ENCODE assay signal across 13 mouse cellular contexts in genomic region chr11:26130911-26131310, GRCm38 (mm10).
DNase-seq lines count a peak whose midpoint lies in the region; ATAC-seq lines count a peak whose summit lies in the region.
"Had no signal": no experiment of that assay in that cellular context is flagged by ENCODE, and none has a peak within 500 bp of the region (broad histone marks: within the 10 kb centered on the region; RNA-seq: fewer than 3 reads in every experiment).

No protein-coding gene starts in this region.

- no peaks in the 10 kb centered on the region for H3K36me3 ChIP-seq in hindbrain, embryonic 10.5 days
- H3K36me3 ChIP-seq in hindbrain, embryonic 16.5 days (ENCODE audit: control insufficient read depth, insufficient read depth, low read length), result no peaks in the 10 kb centered on the region
- H3K36me3 ChIP-seq in midbrain, embryonic 15.5 days (replicated peaks), result no peaks in the 10 kb centered on the region
- no peaks in the 10 kb centered on the region for H3K36me3 ChIP-seq in midbrain, embryonic 10.5 days
- no peaks in the 10 kb centered on the region for H3K36me3 ChIP-seq in embryonic facial prominence, embryonic 11.5 days (replicated peaks; ENCODE audit: control insufficient read depth, insufficient read depth, low read depth, low read length)
- H3K36me3 ChIP-seq in neural tube, embryonic 13.5 days, result no peaks in the 10 kb centered on the region
- H3K36me3 ChIP-seq: heart, embryonic 10.5 days had no signal

- no peaks in the 10 kb centered on the region for H3K27me3 ChIP-seq in hindbrain, embryonic 10.5 days (ENCODE audit: insufficient read depth, poor library complexity, severe bottlenecking)
- H3K27me3 ChIP-seq in hindbrain, embryonic 16.5 days (replicated peaks; ENCODE audit: control insufficient read depth, insufficient read depth, low read length), result no peaks in the 10 kb centered on the region
- no peaks in the 10 kb centered on the region for H3K27me3 ChIP-seq in midbrain, embryonic 15.5 days (replicated peaks)
- no peaks in the 10 kb centered on the region for H3K27me3 ChIP-seq in midbrain, embryonic 10.5 days (ENCODE audit: low read depth, poor library complexity, severe bottlenecking)
- no peaks in the 10 kb centered on the region for H3K27me3 ChIP-seq in embryonic facial prominence, embryonic 11.5 days (ENCODE audit: control insufficient read depth, insufficient read depth, low read length)
- H3K27me3 ChIP-seq in neural tube, embryonic 13.5 days, result no peaks in the 10 kb centered on the region

- no peak overlapping the region for H3K4me3 ChIP-seq in hindbrain, embryonic 10.5 days
- H3K4me3 ChIP-seq in hindbrain, embryonic 16.5 days (ENCODE audit: low read length), result no peak overlapping the region
- H3K4me3 ChIP-seq in midbrain, embryonic 15.5 days, result no peak overlapping the region
- no peak overlapping the region for H3K4me3 ChIP-seq in midbrain, embryonic 10.5 days
- H3K4me3 ChIP-seq in embryonic facial prominence, embryonic 11.5 days (ENCODE audit: low read depth, low read length), result no peak overlapping the region
- H3K4me3 ChIP-seq in neural tube, embryonic 13.5 days, result no peak overlapping the region
- H3K4me3 ChIP-seq: heart, embryonic 10.5 days had no signal

- no peak overlapping the region for H3K4me2 ChIP-seq in hindbrain, embryonic 16.5 days (ENCODE audit: low read length)
- H3K4me2 ChIP-seq in midbrain, embryonic 15.5 days, result no peak overlapping the region
- H3K4me2 ChIP-seq in embryonic facial prominence, embryonic 11.5 days (ENCODE audit: low read depth, low read length), result no peak overlapping the region
- no peak overlapping the region for H3K4me2 ChIP-seq in neural tube, embryonic 13.5 days

- H3K9ac ChIP-seq in hindbrain, embryonic 16.5 days (ENCODE audit: low read depth, low read length), result no peak overlapping the region
- no peak overlapping the region for H3K9ac ChIP-seq in midbrain, embryonic 15.5 days
- H3K9ac ChIP-seq in embryonic facial prominence, embryonic 11.5 days (replicated peaks; ENCODE audit: low read length), result no peak overlapping the region
- no peak overlapping the region for H3K9ac ChIP-seq in neural tube, embryonic 13.5 days
- H3K9ac ChIP-seq: liver, embryonic 14.5 days had no signal

- peaks cover 15% of the 10 kb centered on the region for H3K4me1 ChIP-seq in hindbrain, embryonic 10.5 days (replicated peaks)
- no peaks in the 10 kb centered on the region for H3K4me1 ChIP-seq in hindbrain, embryonic 16.5 days (ENCODE audit: control insufficient read depth, insufficient read depth, low read depth, low read length)
- peaks cover 5% of the 10 kb centered on the region; the same call in 1 of the 2 replicates for H3K4me1 ChIP-seq in midbrain, embryonic 15.5 days
- peaks cover 16% of the 10 kb centered on the region for H3K4me1 ChIP-seq in midbrain, embryonic 10.5 days
- H3K4me1 ChIP-seq in embryonic facial prominence, embryonic 11.5 days (ENCODE audit: control insufficient read depth, insufficient read depth, low read length), result no peaks in the 10 kb centered on the region
- peaks cover 11% of the 10 kb centered on the region for H3K4me1 ChIP-seq in neural tube, embryonic 13.5 days (replicated peaks)
- H3K4me1 ChIP-seq: heart, embryonic 10.5 days had no signal

- no peak for ATAC-seq in hindbrain, embryonic 16.5 days
- peak; percentile 70; the same call in 1 of the 2 replicates for ATAC-seq in midbrain, embryonic 15.5 days (replicated peaks)
- no peak; the same call in 1 of the 2 replicates for ATAC-seq in embryonic facial prominence, embryonic 11.5 days (replicated peaks; ENCODE audit: insufficient number of reproducible peaks, low FRiP score, low TSS enrichment, low read depth)
- peak; percentile 65; the same call in 1 of the 2 replicates for ATAC-seq in neural tube, embryonic 13.5 days (ENCODE audit: low read depth)
- no peak for ATAC-seq in activated CD4-positive, CD25-positive, alpha-beta regulatory T cell, adult 4 months
- ATAC-seq: inflammation-experienced regulatory T-cells, adult 6 months had no signal

- no peaks in the 10 kb centered on the region for H3K9me3 ChIP-seq in hindbrain, embryonic 10.5 days
- H3K9me3 ChIP-seq in hindbrain, embryonic 16.5 days (ENCODE audit: control insufficient read depth, low read length), result no peaks in the 10 kb centered on the region
- no peaks in the 10 kb centered on the region for H3K9me3 ChIP-seq in midbrain, embryonic 15.5 days
- no peaks in the 10 kb centered on the region for H3K9me3 ChIP-seq in midbrain, embryonic 10.5 days (replicated peaks)
- no peaks in the 10 kb centered on the region for H3K9me3 ChIP-seq in embryonic facial prominence, embryonic 11.5 days (replicated peaks; ENCODE audit: control insufficient read depth, low read length)
- no peaks in the 10 kb centered on the region for H3K9me3 ChIP-seq in neural tube, embryonic 13.5 days
- H3K9me3 ChIP-seq: heart, embryonic 10.5 days had no signal

- WGBS in hindbrain, embryonic 10.5 days, result 41% methylated on average over 11 of the region's 11 CpGs
- WGBS in hindbrain, embryonic 16.5 days, result 53% methylated on average over 11 of the region's 11 CpGs
- 34% methylated on average over 11 of the region's 11 CpGs for WGBS in midbrain, embryonic 15.5 days
- WGBS in midbrain, embryonic 10.5 days, result 49% methylated on average over 11 of the region's 11 CpGs
- 20% methylated on average over 11 of the region's 11 CpGs for WGBS in embryonic facial prominence, embryonic 11.5 days
- 37% methylated on average over 11 of the region's 11 CpGs for WGBS in neural tube, embryonic 13.5 days

- DNase-seq in hindbrain, embryonic 10.5 days (ENCODE audit: low spot score), result peak; percentile 6
- DNase-seq in midbrain, embryonic 10.5 days (ENCODE audit: low spot score), result no peak
- DNase-seq in embryonic facial prominence, embryonic 11.5 days (ENCODE audit: low spot score), result peak; percentile 30
- no peak for DNase-seq in urinary bladder, postnatal 14 days (ENCODE audit: low spot score)
- DNase-seq: adrenal gland, postnatal 14 days; lung, postnatal 14 days had no signal

- no peak overlapping the region for H3K27ac ChIP-seq in hindbrain, embryonic 10.5 days
- no peak overlapping the region for H3K27ac ChIP-seq in hindbrain, embryonic 16.5 days (ENCODE audit: low read depth, low read length)
- no peak overlapping the region for H3K27ac ChIP-seq in midbrain, embryonic 15.5 days
- no peak overlapping the region for H3K27ac ChIP-seq in midbrain, embryonic 10.5 days (replicated peaks)
- no peak overlapping the region for H3K27ac ChIP-seq in embryonic facial prominence, embryonic 11.5 days (replicated peaks; ENCODE audit: low read depth, low read length)
- no peak overlapping the region for H3K27ac ChIP-seq in neural tube, embryonic 13.5 days (replicated peaks)
- H3K27ac ChIP-seq: heart, embryonic 10.5 days; liver, embryonic 14.5 days had no signal

Comparison
In these comparisons a context has a peak if more than half of its experiments do, and no peak if none do; other contexts are left out.
1. DNase-seq: peak in hindbrain, embryonic 10.5 days (single experiment) and embryonic facial prominence, embryonic 11.5 days (single experiment); none in midbrain, embryonic 10.5 days (single experiment) and urinary bladder, postnatal 14 days (single experiment).
2. ATAC-seq: peak in midbrain, embryonic 15.5 days (single experiment) and neural tube, embryonic 13.5 days (single experiment); none in hindbrain, embryonic 16.5 days (single experiment), embryonic facial prominence, embryonic 11.5 days (single experiment) and activated CD4-positive, CD25-positive, alpha-beta regulatory T cell, adult 4 months (single experiment).